Mouse (Mus musculus) embryonic fibroblast, embryonic 13.5 days (primary cell): ENCODE measurements around the gene Snx20.

Experiments used
- CTCF ChIP-seq: IDR thresholded peaks from 2 replicates; pipeline ENCODE4 v1.5.1; 2011; ENCODE audit warnings: mild to moderate bottlenecking, control low read depth, low read length, moderate library complexity, borderline replicate concordance; ENCODE audit not compliant: insufficient read depth
- POLR2A ChIP-seq: IDR thresholded peaks from 2 replicates; pipeline ENCODE4 v1.6.1; 2011; ENCODE audit warnings: low read depth, mild to moderate bottlenecking, control low read depth, low read length, moderate library complexity

DNA sequence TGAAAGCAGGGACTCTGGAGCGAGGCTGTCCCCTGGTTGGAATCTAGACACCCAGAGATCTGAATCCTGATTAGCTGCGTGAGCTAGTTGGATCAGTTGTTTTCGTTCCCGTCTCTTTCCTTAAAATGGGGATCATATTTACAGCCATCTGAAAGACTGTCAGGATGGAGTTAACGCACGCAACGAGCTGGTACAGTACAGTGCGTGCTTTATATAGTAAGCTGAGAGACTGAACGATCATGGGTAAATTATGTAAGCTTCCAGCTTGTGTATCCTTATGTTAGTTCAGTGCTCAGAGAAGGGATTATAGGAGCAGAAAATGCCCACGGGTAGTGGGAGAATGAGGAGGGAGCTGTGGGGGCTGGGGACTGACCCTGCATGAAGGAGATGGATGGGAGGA, 35.6 kb upstream of the Snx20 start:
- TF ChIP-seq POLR2A (no peak), CTCF (no peak)
